Mouse (Mus musculus): Measurements from ENCODE around the gene Hist1h2bg. TPM values are rescaled to one million over a fixed set of nuclear protein-coding genes. Genes with fewer than 3 reads are reported as not detected.
"Not testable (repeated sequence)": the region's sequence is repeated elsewhere in the genome, so short reads cannot be mapped to it uniquely, and the experiment has no call there.

Hist1h2bg gene
- polyA plus RNA-seq, 1 experiment from 2014 or later, result 4.0 TPM

GRCm38 (mm10) chr13:23556906-23557305 lies 14.3 kb upstream of the Hist1h2bg start:
- Histone ChIP-seq H3K36me3 (replicated peaks) (no peaks in the 10 kb centered on the region), H3K4me3 (no peak overlapping the region), H3K4me1 (peaks cover 27% of the 10 kb centered on the region), H3K27ac (no peak overlapping the region), H3K4me2 (peak overlapping the region; percentile 99; the same call in 1 of the 2 replicates), H3K9ac (no peak overlapping the region), H3K9me3 (no peaks in the 10 kb centered on the region), H3K27me3 (replicated peaks) (no peaks in the 10 kb centered on the region)
- WGBS, result 60% methylated on average over 3 of the region's 3 CpGs
- ATAC-seq (replicated peaks), result no peak

- H3K9ac ChIP-seq; H3K27me3 ChIP-seq (replicated peaks); H3K27ac ChIP-seq; H3K9me3 ChIP-seq; H3K4me2 ChIP-seq; H3K36me3 ChIP-seq (replicated peaks); H3K4me3 ChIP-seq; ATAC-seq (replicated peaks): not testable (repeated sequence)
- peaks cover 15% of the 10 kb centered on the region for H3K4me1 ChIP-seq
- 17% methylated on average over 2 of the region's 2 CpGs for WGBS
Measured at GRCm38 (mm10) chr13:23560699-23561098, 10.5 kb upstream of the Hist1h2bg start.

- Histone ChIP-seq H3K9ac (peak overlapping the region; percentile 55), H3K4me1 (peaks cover 12% of the 10 kb centered on the region), H3K4me3 (peak overlapping the region; percentile 49), H3K4me2 (peak overlapping the region; percentile 70), H3K27ac (peak overlapping the region; percentile 97)
- not testable (repeated sequence) for H3K36me3 ChIP-seq (replicated peaks); H3K27me3 ChIP-seq (replicated peaks); H3K9me3 ChIP-seq; ATAC-seq (replicated peaks)
- 0% methylated on average over 2 of the region's 5 CpGs for WGBS
Measured at GRCm38 (mm10) chr13:23561531-23561882, 9.7 kb upstream of the Hist1h2bg start.

DNA sequence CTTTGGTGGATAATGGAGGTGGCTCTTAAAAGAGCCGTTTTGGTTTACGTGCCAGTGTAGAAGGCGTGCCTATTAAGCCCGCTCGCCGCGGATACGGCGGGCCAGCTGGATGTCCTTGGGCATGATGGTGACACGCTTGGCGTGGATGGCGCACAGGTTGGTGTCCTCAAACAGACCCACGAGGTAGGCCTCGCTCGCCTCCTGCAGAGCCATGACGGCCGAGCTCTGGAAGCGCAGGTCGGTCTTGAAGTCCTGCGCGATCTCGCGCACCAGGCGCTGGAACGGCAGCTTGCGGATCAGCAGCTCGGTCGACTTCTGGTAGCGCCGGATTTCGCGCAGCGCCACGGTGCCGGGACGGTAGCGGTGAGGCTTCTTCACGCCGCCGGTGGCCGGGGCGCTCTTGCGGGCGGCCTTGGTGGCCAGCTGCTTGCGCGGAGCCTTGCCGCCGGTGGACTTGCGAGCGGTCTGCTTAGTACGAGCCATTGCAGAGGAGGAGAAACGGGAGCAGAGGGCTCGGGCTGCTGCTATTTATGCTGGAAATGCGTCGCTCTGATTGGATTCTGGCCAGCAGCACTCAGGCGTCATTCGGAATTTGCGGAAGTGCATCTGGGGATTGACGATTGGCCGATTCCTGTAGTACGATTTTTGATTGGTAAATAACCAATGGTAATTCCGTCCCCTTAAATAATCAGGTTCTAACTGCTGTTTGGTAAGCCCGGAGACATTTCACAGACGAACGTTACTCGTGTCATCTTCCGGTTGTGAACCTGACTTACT lies 9.1 kb upstream of the Hist1h2bg start, which contains the start of gene Hist1h3e:
TSS of gene Hist1h3e (minus strand) at position 487 of the 777 bp plus-strand sequence.
- ATAC-seq (replicated peaks), result peak; percentile 97
- peak within 1 kb of the TSS; percentile 70 for H3K4me2 ChIP-seq
- not testable (repeated sequence) for H3K9me3 ChIP-seq; H3K4me1 ChIP-seq; H3K27me3 ChIP-seq (replicated peaks); H3K36me3 ChIP-seq (replicated peaks)
- H3K27ac ChIP-seq, result peak within 1 kb of the TSS; percentile 97
- peak within 1 kb of the TSS; percentile 49 for H3K4me3 ChIP-seq
- peak within 1 kb of the TSS; percentile 55 for H3K9ac ChIP-seq
- WGBS, result under 1% methylated on average over 58 of the region's 67 CpGs

DNA sequence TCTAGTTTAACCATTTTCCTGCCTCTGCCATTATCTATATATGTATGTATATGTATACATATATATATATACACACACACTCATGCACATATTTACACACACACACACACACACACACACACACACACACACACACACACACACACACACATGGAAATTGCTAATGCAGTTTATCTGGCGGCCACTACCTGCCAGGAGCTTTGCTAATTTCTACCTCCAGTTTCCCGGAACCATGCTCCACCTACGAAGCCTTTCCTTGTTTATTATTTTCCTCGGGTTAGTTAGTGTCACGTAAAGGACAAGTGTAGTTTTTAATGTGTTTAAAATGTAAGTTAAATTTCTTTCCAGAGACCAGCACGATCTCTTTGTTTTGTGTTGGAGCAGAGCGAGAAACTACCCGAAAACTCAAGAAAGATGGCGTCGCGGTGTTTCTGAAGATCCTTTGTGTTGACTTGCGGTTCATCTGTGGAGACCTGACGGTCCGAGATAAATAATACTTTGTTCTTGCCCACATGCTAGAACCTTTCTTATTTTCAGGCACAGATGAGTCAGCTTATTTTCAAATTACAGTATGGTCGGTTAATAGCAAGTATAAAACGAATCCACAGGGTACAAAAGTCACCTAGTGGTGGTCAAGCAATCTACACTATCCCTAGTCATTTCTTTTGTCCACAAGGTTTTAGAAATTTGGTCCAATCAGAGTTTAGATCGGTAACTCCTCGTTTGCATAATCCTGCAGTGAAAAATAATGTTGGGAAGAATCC lies 8.3 kb upstream of the Hist1h2bg start:
- peak overlapping the region; percentile 49 for H3K4me3 ChIP-seq
- under 1% methylated on average over 18 of the region's 18 CpGs for WGBS
- H3K4me2 ChIP-seq, result peak overlapping the region; percentile 70
- peaks cover 9% of the 10 kb centered on the region for H3K4me1 ChIP-seq
- H3K9me3 ChIP-seq, result no peaks in the 10 kb centered on the region
- peak overlapping the region; percentile 97 for H3K27ac ChIP-seq
- H3K36me3 ChIP-seq (replicated peaks), result no peaks in the 10 kb centered on the region
- H3K9ac ChIP-seq, result peak overlapping the region; percentile 45
- peak; percentile 65 for ATAC-seq (replicated peaks)
- H3K27me3 ChIP-seq (replicated peaks), result no peaks in the 10 kb centered on the region

DNA sequence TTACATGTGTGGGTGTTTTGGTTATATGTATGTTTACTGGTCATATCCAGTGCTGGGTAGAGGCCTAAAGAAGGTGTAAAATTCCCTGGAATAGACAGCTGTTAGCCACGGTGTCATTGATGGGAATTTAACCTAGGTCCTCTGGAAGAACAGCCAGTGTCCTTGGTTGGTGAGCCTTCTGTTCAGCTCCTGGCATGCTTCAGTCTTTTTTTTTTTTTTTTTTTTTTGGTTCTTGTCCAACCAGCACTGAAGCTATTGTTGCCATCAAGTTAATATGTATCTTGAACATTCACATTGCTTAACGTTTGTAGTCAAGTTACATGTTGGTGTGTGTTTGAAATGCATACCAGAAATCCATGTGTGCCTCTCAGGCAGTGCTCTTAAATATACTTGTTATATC lies 6.7 kb upstream of the Hist1h2bg start:
- ATAC-seq (replicated peaks), result no peak
- H3K27ac ChIP-seq, result peak overlapping the region; percentile 97; the same call in 1 of the 2 replicates
- H3K9me3 ChIP-seq, result no peaks in the 10 kb centered on the region
- no peak overlapping the region for H3K4me2 ChIP-seq
- no peaks in the 10 kb centered on the region for H3K36me3 ChIP-seq (replicated peaks)
- H3K4me3 ChIP-seq, result no peak overlapping the region
- no peak overlapping the region for H3K9ac ChIP-seq
- H3K4me1 ChIP-seq, result peaks cover 9% of the 10 kb centered on the region
- 96% methylated on average over 2 of the region's 2 CpGs for WGBS
- no peaks in the 10 kb centered on the region for H3K27me3 ChIP-seq (replicated peaks)

DNA sequence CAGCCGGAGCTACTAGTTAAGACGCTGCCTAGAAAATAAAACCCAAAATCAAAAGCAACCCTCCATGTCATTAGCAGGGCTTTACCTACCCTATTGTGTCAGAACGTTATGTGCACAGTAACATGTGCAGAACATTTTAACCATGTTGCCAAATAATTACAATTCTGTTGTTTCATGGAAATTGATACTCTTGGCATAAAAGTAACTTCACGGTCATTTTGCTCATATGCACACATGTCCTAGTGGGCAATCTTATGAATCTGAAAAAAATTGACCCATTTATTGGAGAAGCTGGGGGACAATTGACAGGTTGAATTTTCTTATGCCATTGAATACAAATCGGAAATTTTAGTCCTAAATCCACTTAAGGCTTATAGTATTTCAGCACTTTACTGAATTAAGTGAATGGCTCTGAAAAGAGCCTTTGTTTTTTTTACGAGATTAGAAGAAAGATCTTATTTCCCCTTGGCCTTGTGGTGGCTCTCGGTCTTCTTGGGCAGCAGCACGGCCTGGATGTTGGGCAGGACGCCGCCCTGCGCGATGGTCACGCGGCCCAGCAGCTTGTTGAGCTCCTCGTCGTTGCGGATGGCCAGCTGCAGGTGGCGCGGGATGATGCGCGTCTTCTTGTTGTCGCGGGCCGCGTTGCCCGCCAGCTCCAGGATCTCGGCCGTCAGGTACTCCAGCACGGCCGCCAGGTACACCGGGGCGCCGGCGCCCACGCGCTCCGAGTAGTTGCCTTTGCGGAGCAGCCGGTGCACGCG lies 755 bp upstream of the Hist1h2bg start:
- Histone ChIP-seq H3K4me2 (peak overlapping the region; percentile 75), H3K27ac (peak overlapping the region; percentile 96), H3K4me3 (peak overlapping the region; percentile 45), H3K4me1 (peaks cover 27% of the 10 kb centered on the region), H3K9ac (peak overlapping the region; percentile 41)
- H3K27me3 ChIP-seq (replicated peaks); H3K36me3 ChIP-seq (replicated peaks); H3K9me3 ChIP-seq: not testable (repeated sequence)
- peak; percentile 38; the same call in 1 of the 2 replicates for ATAC-seq (replicated peaks)
- WGBS, result 1% methylated on average over 27 of the region's 41 CpGs

- 0 out of 2 replicates have a peak, but pooled peaks have one; percentile 0 for ATAC-seq (replicated peaks)
Measured at GRCm38 (mm10) chr13:23571504-23572217, 465 bp downstream of the Hist1h2bg start.

GRCm38 (mm10) chr13:23572218-23573033 lies 1.2 kb downstream of the Hist1h2bg start:
- ATAC-seq (replicated peaks), result no peak
- no peaks in the 10 kb centered on the region for H3K36me3 ChIP-seq (replicated peaks)

More at GRCm38 (mm10) chr13:23571504-23572217, 465 bp downstream of the Hist1h2bg start:
- H3K36me3 ChIP-seq (replicated peaks); H3K9me3 ChIP-seq; H3K27me3 ChIP-seq (replicated peaks): not testable (repeated sequence)
- peak overlapping the region; percentile 45 for H3K4me3 ChIP-seq
- under 1% methylated on average over 13 of the region's 34 CpGs for WGBS
- H3K4me2 ChIP-seq, result peak overlapping the region; percentile 75
- H3K4me1 ChIP-seq, result peaks cover 34% of the 10 kb centered on the region
- peak overlapping the region; percentile 96 for H3K27ac ChIP-seq
- H3K9ac ChIP-seq, result peak overlapping the region; percentile 65

DNA sequence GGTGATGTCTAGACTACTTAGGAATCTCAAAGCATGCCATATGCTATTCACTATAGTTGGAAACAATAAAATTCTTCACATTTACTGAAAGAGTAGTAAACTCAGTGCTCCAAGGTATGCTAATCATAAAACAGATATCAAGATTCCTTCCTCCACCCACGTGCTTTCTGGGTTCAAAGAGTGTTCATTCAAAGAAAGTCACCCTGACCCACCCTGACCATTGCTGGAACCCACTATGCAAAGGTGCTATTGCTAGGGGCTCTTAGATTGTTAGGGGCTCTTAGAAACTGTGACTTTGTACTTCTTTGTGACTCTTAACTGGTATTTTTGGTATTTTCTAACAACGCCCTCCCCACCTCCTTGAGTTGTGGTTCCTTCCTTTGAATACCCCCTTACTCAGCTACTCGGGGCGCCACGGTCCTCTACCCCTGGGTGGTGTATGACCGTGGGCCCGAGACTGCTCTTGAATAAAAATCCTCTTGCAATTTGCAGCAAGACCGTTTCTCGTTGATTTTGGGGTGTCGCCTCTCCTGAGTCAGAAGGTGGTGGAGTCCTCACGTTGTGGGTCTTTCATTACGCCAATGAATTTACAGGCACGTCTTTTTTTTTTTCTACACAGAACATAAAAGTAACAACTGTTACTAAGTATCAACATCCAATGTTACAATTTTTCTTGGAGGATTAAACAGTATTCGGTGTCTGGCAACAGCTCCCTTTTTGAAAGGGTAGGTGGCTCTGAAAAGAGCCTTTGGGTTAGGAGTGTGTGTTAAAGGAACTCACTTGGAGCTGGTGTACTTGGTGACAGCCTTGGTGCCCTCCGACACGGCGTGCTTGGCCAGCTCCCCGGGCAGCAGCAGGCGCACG lies 2.1 kb downstream of the Hist1h2bg start:
- Histone ChIP-seq H3K4me1 (peaks cover 42% of the 10 kb centered on the region), H3K27ac (peak overlapping the region; percentile 86), H3K4me2 (peak overlapping the region; percentile 75), H3K4me3 (peak overlapping the region; percentile 36)
- 8% methylated on average over 20 of the region's 20 CpGs for WGBS
- H3K9me3 ChIP-seq; H3K9ac ChIP-seq; H3K36me3 ChIP-seq (replicated peaks); ATAC-seq (replicated peaks); H3K27me3 ChIP-seq (replicated peaks): not testable (repeated sequence)

More at GRCm38 (mm10) chr13:23572218-23573033, 1.2 kb downstream of the Hist1h2bg start:
- no peaks in the 10 kb centered on the region for H3K27me3 ChIP-seq (replicated peaks)
- peaks cover 42% of the 10 kb centered on the region for H3K4me1 ChIP-seq
- H3K9ac ChIP-seq, result peak overlapping the region; percentile 65; the same call in 1 of the 2 replicates
- peak overlapping the region; percentile 96 for H3K27ac ChIP-seq
- WGBS, result 39% methylated on average over 2 of the region's 2 CpGs
- no peaks in the 10 kb centered on the region for H3K9me3 ChIP-seq
- peak overlapping the region; percentile 75 for H3K4me2 ChIP-seq
- H3K4me3 ChIP-seq, result peak overlapping the region; percentile 45
